Mouse (Mus musculus): ENCODE data around the gene Ugt1a8.

Gene Ugt1a8

GRCm38 (mm10) chr1:88240579-88240978 is 153.0 kb downstream of the Ugt1a8 start:
- DNase-seq = no peak

DNA sequence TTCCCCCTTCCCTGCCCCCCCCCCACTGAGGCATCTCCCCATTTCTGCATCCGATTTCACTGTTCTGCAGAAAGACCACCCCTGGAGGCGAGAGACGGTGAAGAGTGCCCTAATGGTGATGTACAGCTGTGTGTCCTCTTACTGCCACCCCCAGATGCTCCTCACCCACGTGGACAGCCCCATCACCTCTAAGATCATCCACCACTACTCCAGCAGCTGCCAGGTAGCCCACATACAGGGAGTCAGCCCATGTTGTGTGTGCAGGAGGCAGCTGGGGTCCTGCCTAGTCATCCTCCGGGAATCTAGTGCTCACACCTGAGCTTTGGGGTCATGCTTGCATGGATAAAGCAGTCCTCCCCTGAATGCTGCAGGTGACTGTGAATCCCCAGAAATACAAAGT is 156.2 kb downstream of the Ugt1a8 start:
- DNase-seq = no peak

- no peak for DNase-seq
These were observed 158.3 kb downstream of the Ugt1a8 start for GRCm38 (mm10) chr1:88245881-88246280.

- no peak for DNase-seq
These were observed 158.8 kb downstream of the Ugt1a8 start for GRCm38 (mm10) chr1:88246386-88246785.

GRCm38 (mm10) chr1:88247660-88248059 is 160.0 kb downstream of the Ugt1a8 start:
- no peak for DNase-seq

DNA sequence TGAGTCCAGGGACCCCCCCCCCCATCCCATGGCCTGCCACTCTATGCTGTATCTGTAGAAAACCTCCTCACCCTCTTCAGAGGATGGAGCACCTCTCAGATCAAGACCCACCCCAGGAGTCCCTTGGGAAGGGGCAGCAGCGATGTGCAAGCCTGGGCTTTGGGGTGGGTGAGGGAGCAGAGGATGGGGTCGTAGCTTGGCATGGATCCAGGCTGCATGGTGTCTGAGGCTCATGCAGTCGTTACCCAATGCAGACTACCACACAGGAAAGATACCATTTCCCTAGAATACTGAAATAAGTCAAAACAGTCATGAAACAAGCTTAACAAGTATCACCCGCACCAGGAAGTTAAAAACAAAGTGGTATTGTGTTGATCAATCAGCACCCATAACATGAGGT is 161.0 kb downstream of the Ugt1a8 start:
- no peak for DNase-seq

- no peak for DNase-seq
These were observed 162.0 kb downstream of the Ugt1a8 start for GRCm38 (mm10) chr1:88249596-88249995.

- DNase-seq = no peak
These were observed 162.4 kb downstream of the Ugt1a8 start for GRCm38 (mm10) chr1:88250023-88250422.

- no peak for DNase-seq
These were observed 165.5 kb downstream of the Ugt1a8 start for GRCm38 (mm10) chr1:88253106-88253505.

GRCm38 (mm10) chr1:88253540-88253939 is 165.9 kb downstream of the Ugt1a8 start:
- no peak for DNase-seq

DNA sequence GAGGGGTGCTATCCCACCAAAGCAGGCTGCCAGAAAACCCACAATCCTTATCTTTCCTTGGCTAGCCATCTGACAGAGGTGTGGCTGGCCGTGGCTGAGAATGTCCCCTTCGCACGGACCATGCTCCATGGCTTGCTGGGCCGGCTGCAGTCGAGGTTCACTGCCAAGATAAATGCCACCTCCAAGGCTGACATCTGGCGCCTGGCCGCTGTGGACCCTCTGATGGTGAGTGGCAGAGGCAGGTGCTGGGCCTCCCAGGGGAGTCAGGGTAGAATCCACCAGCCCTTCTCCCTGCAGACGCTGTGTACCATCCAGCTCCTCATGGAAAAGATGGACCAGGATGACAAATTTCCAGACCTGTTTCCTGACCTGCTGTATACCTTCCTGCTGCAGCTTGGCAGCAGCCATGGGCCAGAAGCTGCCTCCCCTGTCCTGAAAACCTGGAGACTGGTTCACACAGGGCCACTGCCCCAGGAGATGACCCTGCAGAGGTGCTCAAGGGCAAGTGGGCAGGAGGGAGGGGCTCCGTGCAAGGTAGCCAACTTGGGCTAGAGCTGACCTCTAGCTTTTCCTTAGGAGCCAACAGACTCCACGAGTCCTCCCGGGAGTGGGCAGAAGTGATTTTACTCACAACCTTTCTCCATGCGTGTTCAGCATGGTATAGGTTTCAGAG is 167.3 kb downstream of the Ugt1a8 start:
- no peak for DNase-seq

DNA sequence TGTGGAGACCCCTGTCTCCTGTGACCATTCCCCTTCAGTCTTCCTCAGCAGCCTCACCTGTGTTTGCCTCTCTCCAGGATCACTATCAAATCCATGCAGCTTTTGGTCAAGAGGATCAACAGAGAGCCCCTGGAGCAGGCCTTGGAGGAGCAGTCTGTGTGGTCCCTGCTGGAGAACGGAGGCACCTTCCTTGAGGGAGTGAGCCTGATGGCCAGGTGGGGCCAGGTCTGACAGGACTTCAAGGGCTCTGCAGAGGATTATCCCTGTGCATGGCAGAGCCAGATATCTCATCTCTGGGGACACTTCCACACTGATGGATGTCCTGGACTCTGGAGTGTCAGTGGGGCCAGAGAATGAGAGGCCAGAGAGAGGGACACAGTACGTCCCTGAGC is 167.8 kb downstream of the Ugt1a8 start:
- no peak for DNase-seq

- no peak for DNase-seq
These were observed 168.6 kb downstream of the Ugt1a8 start for GRCm38 (mm10) chr1:88255989-88256754.

- DNase-seq = no peak
These were observed 169.5 kb downstream of the Ugt1a8 start for GRCm38 (mm10) chr1:88256886-88257663.

- no peak for DNase-seq
These were observed 170.1 kb downstream of the Ugt1a8 start for GRCm38 (mm10) chr1:88257681-88258080.

- DNase-seq = no peak
These were observed 170.7 kb downstream of the Ugt1a8 start for GRCm38 (mm10) chr1:88258361-88258760.

GRCm38 (mm10) chr1:88258881-88259642 is 171.4 kb downstream of the Ugt1a8 start:
- no peak for DNase-seq

DNA sequence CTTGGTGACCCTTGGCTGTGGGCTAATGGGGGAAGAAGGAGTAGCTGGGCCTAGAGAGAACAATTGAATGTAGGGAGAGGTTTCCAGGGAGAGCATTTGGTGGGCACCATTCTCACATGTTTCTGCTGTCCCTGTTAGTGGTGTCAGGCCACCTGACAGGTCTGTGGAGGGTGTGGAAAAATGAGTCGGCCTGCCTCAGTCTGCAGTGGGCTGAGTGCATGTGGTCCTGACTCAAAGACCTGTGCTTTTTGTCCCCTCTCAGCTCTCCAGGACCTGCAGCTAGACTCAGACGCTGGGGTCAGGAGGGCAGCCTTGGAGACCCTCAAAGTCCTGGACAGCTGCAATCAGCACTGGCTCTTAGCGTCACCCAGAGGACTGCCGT is 172.0 kb downstream of the Ugt1a8 start:
- DNase-seq = no peak

DNA sequence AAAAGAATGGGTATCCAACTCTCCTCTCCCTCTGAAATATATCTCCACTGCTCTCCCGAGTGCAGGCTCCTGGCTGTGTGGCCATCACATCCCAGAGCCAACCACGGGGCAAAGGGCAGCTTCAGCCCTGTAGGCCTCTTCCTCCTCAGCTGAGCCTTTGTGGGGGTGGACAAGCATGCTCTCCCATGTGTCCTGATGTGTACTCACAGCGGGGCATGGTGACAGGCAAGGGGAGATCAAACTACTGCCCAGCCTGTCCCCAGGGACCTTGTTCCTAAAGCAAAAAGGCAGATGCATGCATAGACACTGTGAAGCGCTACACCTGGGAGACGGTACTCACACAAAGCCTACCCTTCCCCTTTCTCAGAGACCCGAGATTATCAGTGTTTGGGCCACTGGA is 172.5 kb downstream of the Ugt1a8 start:
- DNase-seq = no peak

GRCm38 (mm10) chr1:88260604-88261377 is 173.2 kb downstream of the Ugt1a8 start:
- DNase-seq = no peak

GRCm38 (mm10) chr1:88261706-88262105 is 174.1 kb downstream of the Ugt1a8 start:
- no peak for DNase-seq

DNA sequence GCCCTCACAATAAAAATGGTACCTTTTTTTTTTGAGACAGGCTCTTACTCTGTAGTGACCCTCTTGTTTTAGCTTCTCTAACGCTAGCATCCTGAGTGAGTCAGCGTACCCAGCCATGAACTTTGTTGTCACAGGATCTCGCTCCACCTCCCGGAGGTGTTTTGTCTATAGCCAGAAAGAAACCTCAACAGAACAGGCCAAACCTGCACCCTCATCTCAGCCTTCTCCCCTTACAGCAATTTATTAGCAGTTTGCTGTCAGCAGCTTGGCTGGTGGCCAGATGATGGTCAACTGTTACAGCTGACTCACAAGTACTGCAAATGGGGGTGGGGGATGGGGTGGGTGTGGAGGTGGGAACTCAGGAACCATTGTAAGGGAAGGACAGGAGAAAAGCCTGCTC is 174.6 kb downstream of the Ugt1a8 start:
- no peak for DNase-seq
